Mouse (Mus musculus) stomach, postnatal 0 days (tissue): Measurements from ENCODE around the gene Sema6d.

Source experiments
- CTCF ChIP-seq: IDR thresholded peaks from 2 replicates; pipeline ENCODE4 v1.5.1; 2016; ENCODE audit warnings: antibody characterized with exemption, low read depth, mild to moderate bottlenecking, moderate library complexity
- EP300 ChIP-seq: optimal IDR thresholded peaks from 2 replicates; pipeline ENCODE3; 2016; ENCODE audit warnings: antibody characterized with exemption

- no peak for TF ChIP-seq EP300
- no peak for TF ChIP-seq CTCF
Observed at GRCm38 (mm10) chr2:124507804-124508203, 418.0 kb downstream of the Sema6d start.
